Mouse (Mus musculus): Measurements from ENCODE around the gene Bbs5.

GRCm38 (mm10) chr2:69629914-69630313 is 17.1 kb upstream of the Bbs5 start:
- TF ChIP-seq CTCF (IDR thresholded peaks at IDR 0.05; ENCODE audit: extremely low read depth, insufficient read length, insufficient replicate concordance, low read depth, low read length) (no peak), POLR2A (IDR thresholded peaks at IDR 0.05; ENCODE audit: low read depth, low read length) (no peak)
